Mouse (Mus musculus) megakaryocyte, embryonic 14.5 days (primary cell): ENCODE measurements around the gene Shcbp1l.

Experiments
- FLI1 ChIP-seq: IDR thresholded peaks from 2 replicates; pipeline ENCODE4 v1.6.1; 2012; ENCODE audit warnings: low read length, inconsistent platforms, mixed read lengths
- GATA1 ChIP-seq: IDR thresholded peaks from 3 replicates; pipeline ENCODE4 v1.6.1; 2012; ENCODE audit warnings: mixed read lengths, low read length, inconsistent platforms, borderline replicate concordance

- TF ChIP-seq GATA1 (no peak), FLI1 (no peak)
Observed at GRCm38 (mm10) chr1:153493338-153493737, 68.4 kb downstream of the Shcbp1l start.
